Comparison of ENCODE assay signal across 5 mouse cellular contexts in the genomic region with DNA sequence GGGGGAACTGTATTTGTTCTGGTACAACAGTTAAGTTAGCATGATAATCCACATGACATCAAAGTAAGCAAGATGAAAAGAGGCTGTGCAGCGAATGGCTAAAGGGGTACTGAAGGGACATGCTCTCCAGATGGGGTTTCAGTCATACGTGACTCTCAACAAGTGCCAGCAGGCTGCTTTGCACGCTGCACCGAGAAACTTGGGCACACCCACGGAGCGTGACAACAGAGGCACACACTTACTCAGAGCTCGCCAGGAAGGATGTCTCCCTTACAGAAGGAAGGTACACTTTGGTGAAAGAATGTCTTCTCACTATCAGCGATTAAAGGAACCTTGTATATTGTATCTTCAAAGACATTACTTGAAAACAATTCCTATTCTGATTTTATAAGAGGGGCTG.
"Had no signal": no experiment of that assay in that cellular context is flagged by ENCODE, and none has a peak within 500 bp of the region (broad histone marks: within the 10 kb centered on the region; RNA-seq: fewer than 3 reads in every experiment).

No protein-coding gene starts in this region.

- DNase-seq: kidney, adult 2 months; kidney, postnatal 14 days; lung, adult 18-20 months; lung, postnatal 36 days had no signal

- ATAC-seq: midbrain, embryonic 13.5 days had no signal
